8 mouse cellular contexts compared by ENCODE assay signal in genomic region chr10:127287936-127288293, GRCm38 (mm10). TPM values are rescaled to one million over a fixed set of nuclear protein-coding genes. Genes with fewer than 3 reads are reported as not detected.
DNase-seq lines count a peak whose midpoint lies in the region; ATAC-seq and TF ChIP-seq lines count a peak whose summit lies in the region.

No protein-coding gene starts in this region.

- no peaks in the 10 kb centered on the region for H3K27me3 ChIP-seq in heart, embryonic 15.5 days
- no peaks in the 10 kb centered on the region for H3K27me3 ChIP-seq in hindbrain, embryonic 15.5 days
- H3K27me3 ChIP-seq in midbrain, embryonic 13.5 days, result no peaks in the 10 kb centered on the region

- DNase-seq in heart, adult 8-10 months (ENCODE audit: low spot score), result no peak
- no peak for DNase-seq in frontal cortex, postnatal 10 days (ENCODE audit: low spot score in 2 of 2)
- no peak for DNase-seq in ovary, postnatal 14 days (ENCODE audit: low spot score)

- no peak for TF ChIP-seq POLR2A in bone marrow, adult 2 months (IDR thresholded peaks at IDR 0.05; ENCODE audit: borderline replicate concordance, control insufficient read depth, low read depth, low read length)

- peak overlapping the region; percentile 90 for H3K4me2 ChIP-seq in heart, embryonic 15.5 days
- H3K4me2 ChIP-seq in hindbrain, embryonic 15.5 days, result peak overlapping the region; percentile 73
- peak overlapping the region; percentile 86 for H3K4me2 ChIP-seq in midbrain, embryonic 13.5 days (replicated peaks)

- no peaks in the 10 kb centered on the region for H3K9me3 ChIP-seq in heart, embryonic 15.5 days (replicated peaks)
- no peaks in the 10 kb centered on the region for H3K9me3 ChIP-seq in hindbrain, embryonic 15.5 days
- no peaks in the 10 kb centered on the region for H3K9me3 ChIP-seq in midbrain, embryonic 13.5 days

- no peak for ATAC-seq in heart, embryonic 15.5 days (replicated peaks; ENCODE audit: insufficient number of reproducible peaks, insufficient read depth, low FRiP score, low read depth)
- no peak for ATAC-seq in hindbrain, embryonic 15.5 days (ENCODE audit: low FRiP score, low read depth)
- ATAC-seq in midbrain, embryonic 13.5 days, result no peak
- no peak for ATAC-seq in inflammation-experienced regulatory T-cells, adult 6 months

- H3K4me3 ChIP-seq in heart, embryonic 15.5 days, result peak overlapping the region; percentile 64
- H3K4me3 ChIP-seq in bone marrow, adult 2 months (replicated peaks; ENCODE audit: control insufficient read depth, low read depth, low read length), result peak overlapping the region; percentile 87
- peak overlapping the region; percentile 52 for H3K4me3 ChIP-seq in hindbrain, embryonic 15.5 days
- H3K4me3 ChIP-seq in midbrain, embryonic 13.5 days (replicated peaks), result peak overlapping the region; percentile 71

- peaks cover 45% of the 10 kb centered on the region for H3K36me3 ChIP-seq in heart, embryonic 15.5 days
- peaks cover 21% of the 10 kb centered on the region for H3K36me3 ChIP-seq in hindbrain, embryonic 15.5 days
- peaks cover 44% of the 10 kb centered on the region for H3K36me3 ChIP-seq in midbrain, embryonic 13.5 days

- H3K27ac ChIP-seq in heart, embryonic 15.5 days, result peak overlapping the region; percentile 98
- peak overlapping the region; percentile 78 for H3K27ac ChIP-seq in bone marrow, adult 2 months (ENCODE audit: control insufficient read depth, insufficient read depth, low read depth, low read length, poor library complexity)
- peak overlapping the region; percentile 98 for H3K27ac ChIP-seq in hindbrain, embryonic 15.5 days (replicated peaks)
- peak overlapping the region; percentile 97 for H3K27ac ChIP-seq in midbrain, embryonic 13.5 days

- H3K4me1 ChIP-seq in heart, embryonic 15.5 days (replicated peaks), result peaks cover 55% of the 10 kb centered on the region
- H3K4me1 ChIP-seq in bone marrow, adult 2 months (ENCODE audit: control insufficient read depth, insufficient read depth, low read length), result no peaks in the 10 kb centered on the region; the same call in 1 of the 2 replicates
- H3K4me1 ChIP-seq in hindbrain, embryonic 15.5 days (replicated peaks), result peaks cover 70% of the 10 kb centered on the region
- peaks cover 69% of the 10 kb centered on the region for H3K4me1 ChIP-seq in midbrain, embryonic 13.5 days (replicated peaks)

- TF ChIP-seq CTCF in bone marrow, adult 2 months (IDR thresholded peaks at IDR 0.05; ENCODE audit: control insufficient read depth, insufficient read depth, low read length), result no peak

- WGBS in heart, embryonic 15.5 days, result 0% methylated on average over 3 of the region's 3 CpGs
- WGBS in bone marrow, adult 2 months, result 1% methylated on average over 3 of the region's 3 CpGs
- WGBS in hindbrain, embryonic 15.5 days, result 2% methylated on average over 3 of the region's 3 CpGs
- 3% methylated on average over 3 of the region's 3 CpGs for WGBS in midbrain, embryonic 13.5 days

- H3K9ac ChIP-seq in heart, embryonic 15.5 days, result peak overlapping the region; percentile 80
- peak overlapping the region; percentile 79 for H3K9ac ChIP-seq in hindbrain, embryonic 15.5 days
- peak overlapping the region; percentile 82 for H3K9ac ChIP-seq in midbrain, embryonic 13.5 days (replicated peaks)

RNA-seq across cellular contexts. Expression of gene Mbd6, which starts 0.9 kb away (rescaled TPM):
- 10.6 and 15.7 TPM in 2 replicates for polyA plus RNA-seq in heart, embryonic 15.5 days (2015; fragmentation: Nextera tagmentation; extraction: Ambion mirVana)
- 10 to 100 TPM; 17.6 to 25.5 (median 19.5) TPM for total RNA-seq in heart, adult 8-10 months (2022)
- 75.9 and 131 TPM in 2 replicates for polyA plus RNA-seq in bone marrow, adult 2 months (2011; ENCODE audit: insufficient read depth, insufficient read length, low replicate concordance, missing spikeins)
- polyA plus RNA-seq in hindbrain, embryonic 15.5 days (2015; fragmentation: Nextera tagmentation; extraction: Ambion mirVana), result 16.1 and 17.5 TPM in 2 replicates
- 16.0 and 16.5 TPM in 2 replicates for polyA plus RNA-seq in midbrain, embryonic 13.5 days (2015; fragmentation: Nextera tagmentation; extraction: Ambion mirVana)
- polyA plus RNA-seq in inflammation-experienced regulatory T-cells, adult 6 months (2017; shearing (Covaris generic)), result 10 to 100 TPM in 1 of 3 experiments, 1 to 10 TPM in 2; 4.0 to 11.8 (median 6.4) TPM

RNA-seq across cellular contexts. Expression of gene Dctn2, which starts 21.7 kb away (rescaled TPM):
- polyA plus RNA-seq in heart, embryonic 15.5 days (2015; fragmentation: Nextera tagmentation; extraction: Ambion mirVana), result 127 and 152 TPM in 2 replicates
- 100 to 1,000 TPM; 143 to 151 (median 146) TPM for total RNA-seq in heart, adult 8-10 months (2022)
- polyA plus RNA-seq in bone marrow, adult 2 months (2011; ENCODE audit: insufficient read depth, insufficient read length, low replicate concordance, missing spikeins), result 68.6 and 115 TPM in 2 replicates
- polyA plus RNA-seq in hindbrain, embryonic 15.5 days (2015; fragmentation: Nextera tagmentation; extraction: Ambion mirVana), result 336 and 350 TPM in 2 replicates
- polyA plus RNA-seq in midbrain, embryonic 13.5 days (2015; fragmentation: Nextera tagmentation; extraction: Ambion mirVana), result 310 TPM in 2 replicates
- 10 to 100 TPM; 54.0 to 61.1 (median 56.9) TPM for polyA plus RNA-seq in inflammation-experienced regulatory T-cells, adult 6 months (2017; shearing (Covaris generic))

RNA-seq across cellular contexts. Expression of gene Mars, which starts 23.7 kb away (rescaled TPM):
- polyA plus RNA-seq in heart, embryonic 15.5 days (2015; fragmentation: Nextera tagmentation; extraction: Ambion mirVana), result 75.4 and 78.4 TPM in 2 replicates
- 10 to 100 TPM; 42.1 to 48.8 (median 45.4) TPM for total RNA-seq in heart, adult 8-10 months (2022)
- 41.6 and 85.0 TPM in 2 replicates for polyA plus RNA-seq in bone marrow, adult 2 months (2011; ENCODE audit: insufficient read depth, insufficient read length, low replicate concordance, missing spikeins)
- 115 and 118 TPM in 2 replicates for polyA plus RNA-seq in hindbrain, embryonic 15.5 days (2015; fragmentation: Nextera tagmentation; extraction: Ambion mirVana)
- polyA plus RNA-seq in midbrain, embryonic 13.5 days (2015; fragmentation: Nextera tagmentation; extraction: Ambion mirVana), result 122 and 127 TPM in 2 replicates
- polyA plus RNA-seq in inflammation-experienced regulatory T-cells, adult 6 months (2017; shearing (Covaris generic)), result 10 to 100 TPM; 20.7 to 28.9 (median 21.3) TPM

RNA-seq across cellular contexts. Expression of gene Kif5a, which starts 24.8 kb away (rescaled TPM):
- polyA plus RNA-seq in heart, embryonic 15.5 days (2015; fragmentation: Nextera tagmentation; extraction: Ambion mirVana), result 0.35 and 2.3 TPM in 2 replicates
- total RNA-seq in heart, adult 8-10 months (2022), result 1 to 10 TPM in 2 of 4 experiments, under 1 TPM in 2; 0.54 to 1.6 (median 1.2) TPM
- polyA plus RNA-seq in bone marrow, adult 2 months (2011; ENCODE audit: insufficient read depth, insufficient read length, low replicate concordance, missing spikeins), result 1.7 and 2.3 TPM in 2 replicates
- polyA plus RNA-seq in hindbrain, embryonic 15.5 days (2015; fragmentation: Nextera tagmentation; extraction: Ambion mirVana), result 110 and 114 TPM in 2 replicates
- 73.0 and 76.7 TPM in 2 replicates for polyA plus RNA-seq in midbrain, embryonic 13.5 days (2015; fragmentation: Nextera tagmentation; extraction: Ambion mirVana)
- polyA plus RNA-seq in inflammation-experienced regulatory T-cells, adult 6 months (2017; shearing (Covaris generic)), result under 1 TPM in 2 of 3 experiments, not detected in 1; 0.16 to 0.19 TPM

RNA-seq across cellular contexts. Expression of gene Arhgap9, which starts 33.8 kb away (rescaled TPM):
- 2.0 and 11.0 TPM in 2 replicates for polyA plus RNA-seq in heart, embryonic 15.5 days (2015; fragmentation: Nextera tagmentation; extraction: Ambion mirVana)
- 1 to 10 TPM; 1.5 to 3.2 (median 3.0) TPM for total RNA-seq in heart, adult 8-10 months (2022)
- 30.1 and 77.2 TPM in 2 replicates for polyA plus RNA-seq in bone marrow, adult 2 months (2011; ENCODE audit: insufficient read depth, insufficient read length, low replicate concordance, missing spikeins)
- polyA plus RNA-seq in hindbrain, embryonic 15.5 days (2015; fragmentation: Nextera tagmentation; extraction: Ambion mirVana), result 0.86 and 1.5 TPM in 2 replicates
- polyA plus RNA-seq in midbrain, embryonic 13.5 days (2015; fragmentation: Nextera tagmentation; extraction: Ambion mirVana), result 0.77 and 1.4 TPM in 2 replicates
- 100 to 1,000 TPM in 2 of 3 experiments, 10 to 100 TPM in 1; 91.9 to 112 (median 108) TPM for polyA plus RNA-seq in inflammation-experienced regulatory T-cells, adult 6 months (2017; shearing (Covaris generic))
